Mouse (Mus musculus) large intestine, adult 2 months (tissue): ENCODE data around the gene Sh2d2a. TPM values are rescaled to one million over a fixed set of nuclear protein-coding genes. Genes with fewer than 3 reads are reported as not detected.

Source experiments
- polyA plus RNA-seq: library from polyadenylated mRNA; depleted of rRNA; stranded (reverse); fragments of >200 nt; gene quantifications from 2 replicates; pipeline ENCODE4 v1.2.3, GENCODE M21; 2012; rRNA removed

Gene Sh2d2a
- polyA plus RNA-seq, 1 experiment = 3.5 TPM

Other genes with a start within 250 kb of the Sh2d2a start
- gene Arhgef11, start 229.2 kb upstream of the Sh2d2a start, polyA plus RNA-seq = 23.9 and 34.2 TPM in 2 replicates
- gene Lrrc71, start 98.1 kb upstream of the Sh2d2a start, polyA plus RNA-seq = 0.31 TPM in 1 of 2 replicates, not detected in the other
- 0.07 and 0.16 TPM in 2 replicates for gene Ntrk1, start 51.6 kb upstream of the Sh2d2a start, polyA plus RNA-seq
- 1.3 and 1.6 TPM in 2 replicates for gene Insrr, start 49.8 kb upstream of the Sh2d2a start, polyA plus RNA-seq
- 11.3 and 17.1 TPM in 2 replicates for gene Pear1, start 22.4 kb upstream of the Sh2d2a start, polyA plus RNA-seq
- 28.5 and 30.2 TPM in 2 replicates for gene Prcc, start 38.9 kb downstream of the Sh2d2a start, polyA plus RNA-seq
- 73.5 and 78.7 TPM in 2 replicates for gene Hdgf, start 59.6 kb downstream of the Sh2d2a start, polyA plus RNA-seq
- gene Mrpl24, start 72.8 kb downstream of the Sh2d2a start, polyA plus RNA-seq = 63.4 and 64.1 TPM in 2 replicates
- gene Isg20l2, start 83.6 kb downstream of the Sh2d2a start, polyA plus RNA-seq = 14.0 and 15.3 TPM in 2 replicates
- 17.5 and 22.5 TPM in 2 replicates for gene Rrnad1, start 84.0 kb downstream of the Sh2d2a start, polyA plus RNA-seq
- gene Crabp2, start 101.9 kb downstream of the Sh2d2a start, polyA plus RNA-seq = not detected in 2 replicates
- gene Nes, start 124.3 kb downstream of the Sh2d2a start, polyA plus RNA-seq = 0.87 and 1.4 TPM in 2 replicates
- 0.20 TPM in 1 of 2 replicates, not detected in the other for gene Bcan, start 153.5 kb downstream of the Sh2d2a start, polyA plus RNA-seq
- not detected in 2 replicates for gene Hapln2, start 180.8 kb downstream of the Sh2d2a start, polyA plus RNA-seq
- gene Gpatch4, start 196.4 kb downstream of the Sh2d2a start, polyA plus RNA-seq = 8.0 and 9.3 TPM in 2 replicates
- gene Naxe, start 211.7 kb downstream of the Sh2d2a start, polyA plus RNA-seq = 62.6 and 75.5 TPM in 2 replicates
- not detected in 2 replicates for gene Ttc24, start 231.5 kb downstream of the Sh2d2a start, polyA plus RNA-seq
- 14.3 and 18.7 TPM in 2 replicates for gene Iqgap3, start 235.2 kb downstream of the Sh2d2a start, polyA plus RNA-seq